9 mouse cellular contexts compared by ENCODE assay signal in the genomic region with DNA sequence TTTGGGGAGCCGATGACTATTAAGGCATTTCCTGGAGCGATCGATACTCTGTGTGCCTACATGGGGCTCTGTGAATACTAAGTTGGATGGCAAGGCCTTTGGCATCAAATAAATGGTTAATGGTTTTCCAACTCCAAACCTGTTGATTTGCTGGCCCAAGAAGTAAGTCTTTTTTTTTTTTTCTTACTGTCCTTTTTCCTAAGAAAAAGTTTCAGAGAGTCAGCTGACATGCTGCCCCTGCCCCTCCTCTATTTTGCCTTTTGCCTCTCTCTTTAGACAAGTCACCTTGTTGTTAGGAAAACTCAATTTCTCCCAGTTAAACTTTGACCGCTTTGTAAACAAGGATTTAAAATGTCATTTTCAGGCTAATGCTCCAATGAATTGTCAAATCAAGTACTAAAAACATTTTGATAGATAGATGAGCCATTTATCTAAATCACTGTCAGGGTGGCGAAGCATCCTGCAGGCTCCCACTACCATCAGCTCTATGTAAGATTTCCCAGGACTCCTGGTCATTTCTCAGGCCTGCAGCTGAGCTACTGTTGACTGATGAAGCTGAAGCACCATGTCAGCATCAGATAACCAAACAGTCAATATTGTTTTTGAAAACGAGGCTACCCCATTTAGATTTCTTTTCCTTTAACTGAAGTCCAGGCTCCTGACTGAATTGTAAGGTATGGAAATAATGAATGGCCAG.
A peak's percentile ranks its signal among the peaks of the same experiment; 100 is the strongest.
DNase-seq lines count a peak whose midpoint lies in the region; ATAC-seq and TF ChIP-seq lines count a peak whose summit lies in the region.
"Had no signal": no experiment of that assay in that cellular context is flagged by ENCODE, and none has a peak within 500 bp of the region (broad histone marks: within the 10 kb centered on the region; RNA-seq: fewer than 3 reads in every experiment).

No protein-coding gene starts in this region.

- no peak for TF ChIP-seq EP300 in liver, postnatal 0 days (IDR thresholded peaks at IDR 0.05; ENCODE audit: low read depth)

- WGBS in heart, embryonic 10.5 days = 20% methylated on average over 6 of the region's 6 CpGs
- WGBS in hindbrain, embryonic 14.5 days = 44% methylated on average over 6 of the region's 6 CpGs
- WGBS in liver, postnatal 0 days (ENCODE audit: insufficient replicate concordance) = 42% methylated on average over 6 of the region's 6 CpGs

- no peak for DNase-seq in heart, embryonic 10.5 days (ENCODE audit: low spot score)
- no peak for DNase-seq in heart, adult 11 months
- DNase-seq in embryo, embryonic 10.5 days (ENCODE audit: low spot score) = peak; percentile 53
- DNase-seq in hindbrain, embryonic 14.5 days (ENCODE audit: low spot score) = no peak
- DNase-seq in liver, postnatal 0 days = no peak
- no peak for DNase-seq in yolk sac, embryonic 10.5 days (ENCODE audit: low spot score)
- DNase-seq in layer of hippocampus, adult 18-20 months (ENCODE audit: low spot score in 2 of 2) = no peak
- no peak for DNase-seq in right cerebral cortex, adult 18-20 months

- no peaks in the 10 kb centered on the region for H3K27me3 ChIP-seq in heart, embryonic 10.5 days (ENCODE audit: insufficient read depth, poor library complexity, severe bottlenecking)
- H3K27me3 ChIP-seq in hindbrain, embryonic 14.5 days (ENCODE audit: control insufficient read depth, insufficient read depth, low read length) = peaks cover 13% of the 10 kb centered on the region
- peaks cover 15% of the 10 kb centered on the region for H3K27me3 ChIP-seq in liver, postnatal 0 days (ENCODE audit: insufficient read depth, low read length)

- peaks cover 33% of the 10 kb centered on the region for H3K4me1 ChIP-seq in heart, embryonic 10.5 days
- peaks cover 4% of the 10 kb centered on the region; the same call in 1 of the 2 replicates for H3K4me1 ChIP-seq in hindbrain, embryonic 14.5 days (replicated peaks; ENCODE audit: control insufficient read depth, insufficient read depth, low read length)
- H3K4me1 ChIP-seq in liver, postnatal 0 days (ENCODE audit: insufficient read depth) = peaks cover 9% of the 10 kb centered on the region

- H3K9ac ChIP-seq in hindbrain, embryonic 14.5 days = peak overlapping the region; percentile 70; the same call in 1 of the 2 replicates
- no peak overlapping the region for H3K9ac ChIP-seq in liver, postnatal 0 days (replicated peaks)

- peak overlapping the region; percentile 74 for H3K4me3 ChIP-seq in heart, embryonic 10.5 days
- peak overlapping the region; percentile 67 for H3K4me3 ChIP-seq in hindbrain, embryonic 14.5 days (replicated peaks; ENCODE audit: low read length)
- H3K4me3 ChIP-seq in liver, postnatal 0 days (ENCODE audit: low read depth, low read length) = peak overlapping the region; percentile 54
- H3K4me3 ChIP-seq: erythroblast, embryonic 14.5 days had no signal

- TF ChIP-seq CTCF in liver, postnatal 0 days (IDR thresholded peaks at IDR 0.05; ENCODE audit: low read depth) = no peak

- peak overlapping the region; percentile 98 for H3K4me2 ChIP-seq in hindbrain, embryonic 14.5 days (replicated peaks)
- H3K4me2 ChIP-seq in liver, postnatal 0 days (ENCODE audit: low read depth, low read length) = peak overlapping the region; percentile 75

- no peaks in the 10 kb centered on the region for H3K36me3 ChIP-seq in heart, embryonic 10.5 days
- H3K36me3 ChIP-seq in hindbrain, embryonic 14.5 days (replicated peaks; ENCODE audit: control insufficient read depth, insufficient read depth) = no peaks in the 10 kb centered on the region
- no peaks in the 10 kb centered on the region for H3K36me3 ChIP-seq in liver, postnatal 0 days (replicated peaks; ENCODE audit: insufficient read depth, low read length)

- H3K27ac ChIP-seq in heart, embryonic 10.5 days = peak overlapping the region; percentile 95
- no peak overlapping the region for H3K27ac ChIP-seq in hindbrain, embryonic 14.5 days
- no peak overlapping the region for H3K27ac ChIP-seq in liver, postnatal 0 days (ENCODE audit: low read depth)

- no peak for ATAC-seq in hindbrain, embryonic 14.5 days (ENCODE audit: low FRiP score)
- no peak for ATAC-seq in liver, postnatal 0 days

- H3K9me3 ChIP-seq in heart, embryonic 10.5 days = no peaks in the 10 kb centered on the region
- no peaks in the 10 kb centered on the region for H3K9me3 ChIP-seq in hindbrain, embryonic 14.5 days (ENCODE audit: control insufficient read depth, low read length)
- H3K9me3 ChIP-seq in liver, postnatal 0 days (ENCODE audit: low read length) = no peaks in the 10 kb centered on the region
